ENCODE assay signal across 8 mouse cellular contexts in genomic region chr12:108072907-108073306, GRCm38 (mm10).
"Had no signal": no experiment of that assay in that cellular context is flagged by ENCODE, and none has a peak within 500 bp of the region (broad histone marks: within the 10 kb centered on the region; RNA-seq: fewer than 3 reads in every experiment).

No protein-coding gene starts in this region.

- DNase-seq: kidney, adult 11 months; kidney, adult 9 months; kidney, postnatal 36 days; lung, embryonic 14.5 days; lung, postnatal 10 days; midbrain, embryonic 14.5 days; thymus, adult 2 months; thymus, postnatal 25 days had no signal
